Mouse (Mus musculus) Patski (cell line): ENCODE measurements at regions not wholly inside any gene's neighbourhood (a gene's known extent, or its start where the extent isn't known, plus 50 kb on each side); places are given as distances from the start of the nearest gene placed in this dataset.

Source experiments
- ATAC-seq: fragments of 100-300 bp; one replicate; pipeline ENCODE4 v1.8.0; 2021
- CTCF ChIA-PET: fragments of 350-600 bp; sonication (Branson Sonifier 250); formaldehyde crosslinking; loops from one replicate; lab custom pipeline; 2022; ENCODE audit warnings: inconsistent platforms; lab: Charles Lee
- POLR2A ChIA-PET: fragments of 350-600 bp; sonication (Branson Sonifier 250); formaldehyde crosslinking; loops from one replicate; lab custom pipeline; 2022; ENCODE audit warnings: antibody characterized with exemption, inconsistent platforms; lab: Charles Lee
- DNase-seq: peaks from one replicate; pipeline ENCODE4 v3.0.0-alpha.2; 2011; ENCODE audit warnings: low read depth, low spot score
- H3K27me3 ChIP-seq: fragments of 371-371 bp; one replicate; pipeline ENCODE4 v1.5.1; 2021
- CTCF ChIP-seq: fragments of 100-300 bp; IDR thresholded peaks from one replicate; pipeline ENCODE4 v1.5.1; 2021
- in situ Hi-C: fragments of 300-500 bp; cut with MboI; formaldehyde crosslinking; loops from 3 replicates; pipeline ENCODE4 v1.11.1; 2018; ENCODE audit warnings: low pct_unique_long_range_greater_than_20kb, mixed read lengths

- in situ Hi-C loops: no loop called here
- TF ChIP-seq CTCF: no peak
- DNase-seq (no peak), ATAC-seq (no peak)
- no peaks in the 10 kb centered on the region for H3K27me3 ChIP-seq
- ChIA-PET POLR2A (no interaction called here), CTCF (interaction anchor here (1.2 kb wide), 1 partner anchor 19 kb away, joined by 4 read pairs; no protein-coding TSS in a partner anchor)
These were observed 130.3 kb upstream of the Tent5a start for GRCm38 (mm10) chr9:85457400-85457799.

DNA sequence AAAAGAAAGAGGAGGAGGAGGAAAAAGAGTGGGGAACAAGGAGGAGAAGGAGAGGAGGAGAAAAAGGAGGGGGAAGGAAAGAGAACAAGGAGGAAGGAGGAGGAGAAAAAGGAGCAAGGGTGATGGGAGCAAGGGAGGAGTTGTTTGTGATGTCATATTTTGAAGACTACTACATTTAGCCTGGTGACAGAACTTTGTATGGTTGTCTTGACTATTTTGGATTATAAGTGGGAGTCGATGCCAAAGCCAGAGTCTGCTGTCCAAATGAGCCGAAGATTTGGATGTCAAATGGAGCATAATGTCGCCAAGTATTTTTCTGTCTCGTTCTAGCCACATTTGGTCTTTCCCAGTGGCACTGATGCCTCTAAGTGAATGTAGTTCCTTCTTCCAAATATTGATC, 128.2 kb upstream of the Tent5a start:
- POLR2A ChIA-PET: no interaction called here
- CTCF ChIA-PET: no interaction called here
- in situ Hi-C loops: no loop called here

GRCm38 (mm10) chr9:85452196-85452857, 125.2 kb upstream of the Tent5a start:
- ChIA-PET CTCF (interaction anchor here (1.3 kb wide), 1 partner anchor 11 kb away, joined by 3 read pairs; no protein-coding TSS in a partner anchor), POLR2A (no interaction called here)
- in situ Hi-C loops: no loop called here
- ATAC-seq: no peak
- H3K27me3 ChIP-seq: no peaks in the 10 kb centered on the region
- no peak for TF ChIP-seq CTCF
- no peak for DNase-seq

More for the DNA sequence above, 128.2 kb upstream of the Tent5a start:
- no peaks in the 10 kb centered on the region for H3K27me3 ChIP-seq
- no peak for TF ChIP-seq CTCF
- ATAC-seq (no peak), DNase-seq (no peak)

- TF ChIP-seq CTCF: no peak
- peak; percentile 86 for ATAC-seq
- peak; percentile 1 for DNase-seq
- in situ Hi-C loops: no loop called here
- H3K27me3 ChIP-seq: no peaks in the 10 kb centered on the region
- CTCF ChIA-PET: no interaction called here
- POLR2A ChIA-PET: no interaction called here
These were observed 124.2 kb upstream of the Tent5a start for GRCm38 (mm10) chr9:85451349-85451748.

DNA sequence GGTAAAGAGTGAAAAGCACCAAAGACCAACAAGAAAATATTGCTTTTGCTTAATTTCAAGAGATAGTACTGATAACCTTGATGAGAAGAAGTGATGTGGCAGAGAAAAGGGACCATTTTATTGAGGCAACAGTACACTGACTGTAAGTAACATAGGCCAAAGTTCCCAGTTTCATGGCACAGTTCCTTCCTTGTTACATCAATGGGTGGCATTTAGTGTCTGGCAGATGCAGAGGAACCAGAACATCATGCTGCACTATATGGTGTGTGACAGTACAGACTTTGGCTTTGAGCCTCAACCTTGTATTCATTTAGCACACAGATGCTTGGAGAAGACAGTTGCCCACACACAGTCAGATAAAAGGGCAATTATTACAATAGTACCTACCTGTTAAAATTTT, 123.7 kb upstream of the Tent5a start:
- DNase-seq: no peak
- no peak for TF ChIP-seq CTCF
- in situ Hi-C loops: no loop called here
- POLR2A ChIA-PET: no interaction called here
- CTCF ChIA-PET: no interaction called here
- ATAC-seq: no peak
- no peaks in the 10 kb centered on the region for H3K27me3 ChIP-seq

DNA sequence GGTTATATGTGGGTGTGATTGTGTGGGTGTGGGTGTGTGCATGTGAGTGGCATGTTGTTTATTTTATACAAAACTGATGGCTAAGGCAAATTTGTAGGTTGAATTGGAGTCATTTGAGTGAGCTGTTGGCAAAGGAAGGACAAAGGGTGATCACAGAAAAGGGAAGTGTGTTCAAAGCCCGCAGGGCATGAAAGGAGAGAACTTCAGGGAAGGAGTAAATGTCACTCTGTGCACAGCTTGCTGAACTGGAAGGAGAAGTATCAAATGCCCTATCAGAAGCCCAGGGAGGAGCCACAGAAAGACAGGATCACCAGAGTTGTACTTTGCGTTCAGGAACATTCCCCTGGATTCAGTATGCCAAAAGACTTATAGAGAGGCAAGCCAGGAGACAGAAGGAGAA, 122.3 kb upstream of the Tent5a start:
- ChIA-PET CTCF (no interaction called here), POLR2A (no interaction called here)
- no peaks in the 10 kb centered on the region for H3K27me3 ChIP-seq
- TF ChIP-seq CTCF: no peak
- no peak for ATAC-seq
- DNase-seq: no peak
- in situ Hi-C loops: no loop called here

- TF ChIP-seq CTCF: no peak
- H3K27me3 ChIP-seq: no peaks in the 10 kb centered on the region
- in situ Hi-C loops: no loop called here
- no peak for ATAC-seq
- ChIA-PET CTCF (no interaction called here), POLR2A (no interaction called here)
- no peak for DNase-seq
These were observed 115.8 kb upstream of the Tent5a start for GRCm38 (mm10) chr9:85442761-85443505.

- ChIA-PET POLR2A (no interaction called here), CTCF (no interaction called here)
- in situ Hi-C loops: no loop called here
- TF ChIP-seq CTCF: no peak
- ATAC-seq (no peak), DNase-seq (no peak)
- no peaks in the 10 kb centered on the region for H3K27me3 ChIP-seq
These were observed 112.5 kb upstream of the Tent5a start for GRCm38 (mm10) chr9:85439664-85440063.

GRCm38 (mm10) chr9:85432220-85432619, 105.1 kb upstream of the Tent5a start:
- no peaks in the 10 kb centered on the region for H3K27me3 ChIP-seq
- no peak for ATAC-seq
- CTCF ChIA-PET: no interaction called here
- POLR2A ChIA-PET: no interaction called here
- DNase-seq: no peak
- in situ Hi-C loops: no loop called here
- no peak for TF ChIP-seq CTCF

DNA sequence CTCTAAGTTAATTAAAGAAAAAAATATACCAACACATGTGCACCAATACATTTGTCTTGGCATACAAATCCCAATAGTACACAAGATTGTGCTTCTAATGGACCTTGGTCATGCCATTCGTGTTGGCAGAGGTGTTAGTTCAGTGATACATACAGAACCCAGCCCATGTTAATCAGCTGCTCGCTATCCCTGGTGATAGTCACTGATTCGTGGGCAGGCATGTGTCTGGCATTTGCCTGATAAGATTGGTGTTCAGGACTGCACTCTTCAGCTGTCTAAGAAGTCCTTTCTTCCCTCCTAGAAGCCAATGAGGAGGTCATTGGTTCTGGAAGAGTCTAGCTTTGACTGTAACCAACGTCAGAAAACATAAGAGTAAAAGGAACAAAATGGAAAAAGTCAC, 99.7 kb upstream of the Tent5a start:
- ChIA-PET CTCF (interaction anchor here (1.1 kb wide), 1 partner anchor 9 kb away, joined by 3 read pairs; no protein-coding TSS in a partner anchor), POLR2A (no interaction called here)
- ATAC-seq: no peak

GRCm38 (mm10) chr9:85423908-85424307, 96.8 kb upstream of the Tent5a start:
- no peak for TF ChIP-seq CTCF
- ChIA-PET CTCF (no interaction called here), POLR2A (no interaction called here)
- no peaks in the 10 kb centered on the region for H3K27me3 ChIP-seq
- DNase-seq (no peak), ATAC-seq (no peak)
- in situ Hi-C loops: no loop called here

More for the DNA sequence above, 99.7 kb upstream of the Tent5a start:
- no peaks in the 10 kb centered on the region for H3K27me3 ChIP-seq
- DNase-seq: no peak
- in situ Hi-C loops: no loop called here
- TF ChIP-seq CTCF: no peak
